8 mouse cellular contexts compared by ENCODE assay signal in genomic region chr14:103844011-103844549, GRCm38 (mm10). TPM values are rescaled to one million over a fixed set of nuclear protein-coding genes. Genes with fewer than 3 reads are reported as not detected.
DNase-seq lines count a peak whose midpoint lies in the region; ATAC-seq and TF ChIP-seq lines count a peak whose summit lies in the region.

Gene Ednrb (minus strand): TSS chr14:103844402.

- H3K4me1 ChIP-seq in intestine, postnatal 0 days (replicated peaks; ENCODE audit: control insufficient read depth, insufficient read depth, low read length) = 0 out of 2 replicates have a peak, but pooled peaks cover 2% of the 10 kb centered on the region
- H3K4me1 ChIP-seq in limb, embryonic 15.5 days = peaks cover 14% of the 10 kb centered on the region
- H3K4me1 ChIP-seq in midbrain, embryonic 14.5 days (ENCODE audit: control insufficient read depth, insufficient read depth, low read length) = peaks cover 18% of the 10 kb centered on the region; the same call in 1 of the 2 replicates
- no peaks in the 10 kb centered on the region for H3K4me1 ChIP-seq in thymus, adult 2 months (replicated peaks; ENCODE audit: control insufficient read depth, insufficient read depth, low read length)

- intact Hi-C loops in gastrocnemius, adult 2 months (cut with DNase I) = loop anchor here (10.0 kb wide), 1 partner anchor 119 kb away; no protein-coding TSS in a partner anchor

- TF ChIP-seq CTCF in gastrocnemius, adult 2 months (IDR thresholded peaks at IDR 0.05) = peak; percentile 9; the same call in 1 of the 2 replicates
- peak; percentile 13; the same call in 1 of the 2 replicates for TF ChIP-seq CTCF in intestine, postnatal 0 days (IDR thresholded peaks at IDR 0.05; ENCODE audit: low read depth)
- no peak for TF ChIP-seq CTCF in thymus, adult 2 months (IDR thresholded peaks at IDR 0.05; ENCODE audit: borderline replicate concordance, control insufficient read depth, extremely low read depth, insufficient read depth, low read length, poor library complexity)

- H3K9ac ChIP-seq in intestine, postnatal 0 days (ENCODE audit: low read depth, low read length) = peak within 1 kb of the TSS; percentile 54
- 0 out of 2 replicates have a peak within 1 kb of the TSS, but pooled peaks have one; percentile 11 for H3K9ac ChIP-seq in limb, embryonic 15.5 days
- H3K9ac ChIP-seq in midbrain, embryonic 14.5 days (replicated peaks; ENCODE audit: low read length) = peak within 1 kb of the TSS; percentile 56

- H3K9me3 ChIP-seq in intestine, postnatal 0 days (ENCODE audit: control insufficient read depth) = no peaks in the 10 kb centered on the region
- no peaks in the 10 kb centered on the region for H3K9me3 ChIP-seq in limb, embryonic 15.5 days
- H3K9me3 ChIP-seq in midbrain, embryonic 14.5 days (ENCODE audit: control insufficient read depth, low read length) = no peaks in the 10 kb centered on the region

- DNase-seq in gastrocnemius, adult 2 months = peak; percentile 30
- DNase-seq in gastrocnemius, adult 8-10 months (ENCODE audit: low spot score in 2 of 2) = no peak
- DNase-seq in brain, adult 2 months (ENCODE audit: low read depth, low spot score) = peak; percentile 8
- peak; percentile 52 to 63 for DNase-seq in heart, adult 18-20 months
- peak; percentile 79 for DNase-seq in midbrain, embryonic 14.5 days
- DNase-seq in thymus, adult 2 months = no peak

- H3K4me3 ChIP-seq in gastrocnemius, adult 2 months = peak within 1 kb of the TSS; percentile 75
- peak within 1 kb of the TSS; percentile 54 for H3K4me3 ChIP-seq in intestine, postnatal 0 days (ENCODE audit: low read depth, low read length)
- peak within 1 kb of the TSS; percentile 45 for H3K4me3 ChIP-seq in limb, embryonic 15.5 days
- peak within 1 kb of the TSS; percentile 54 for H3K4me3 ChIP-seq in midbrain, embryonic 14.5 days (replicated peaks; ENCODE audit: low read depth, low read length)
- no peak within 1 kb of the TSS for H3K4me3 ChIP-seq in thymus, adult 2 months (ENCODE audit: control insufficient read depth, insufficient read depth, low read length)

- H3K4me2 ChIP-seq in intestine, postnatal 0 days (replicated peaks; ENCODE audit: low read depth) = peak within 1 kb of the TSS; percentile 67
- H3K4me2 ChIP-seq in limb, embryonic 15.5 days = peak within 1 kb of the TSS; percentile 91
- peak within 1 kb of the TSS; percentile 80 for H3K4me2 ChIP-seq in midbrain, embryonic 14.5 days (ENCODE audit: low read length)

- peak; percentile 47 for ATAC-seq in intestine, postnatal 0 days
- no peak for ATAC-seq in limb, embryonic 15.5 days (ENCODE audit: insufficient number of reproducible peaks, low FRiP score, low TSS enrichment, low read depth)
- ATAC-seq in midbrain, embryonic 14.5 days (ENCODE audit: low FRiP score, low TSS enrichment) = peak; percentile 76

- peaks cover 9% of the 10 kb centered on the region; the same call in 1 of the 2 replicates for H3K27me3 ChIP-seq in intestine, postnatal 0 days (replicated peaks; ENCODE audit: control insufficient read depth, insufficient read depth, low read length)
- H3K27me3 ChIP-seq in limb, embryonic 15.5 days = peaks cover 31% of the 10 kb centered on the region
- H3K27me3 ChIP-seq in midbrain, embryonic 14.5 days (ENCODE audit: control insufficient read depth, insufficient read depth, low read length) = 0 out of 2 replicates have a peak, but pooled peaks cover 6% of the 10 kb centered on the region
- H3K27me3 ChIP-seq in thymus, adult 2 months (ENCODE audit: control insufficient read depth, insufficient read depth, low read length) = 0 out of 2 replicates have a peak, but pooled peaks cover 3% of the 10 kb centered on the region

- no peaks in the 10 kb centered on the region for H3K36me3 ChIP-seq in intestine, postnatal 0 days (ENCODE audit: control insufficient read depth, insufficient read depth)
- no peaks in the 10 kb centered on the region for H3K36me3 ChIP-seq in limb, embryonic 15.5 days
- no peaks in the 10 kb centered on the region for H3K36me3 ChIP-seq in midbrain, embryonic 14.5 days (ENCODE audit: control insufficient read depth, insufficient read depth, low read length)
- no peaks in the 10 kb centered on the region for H3K36me3 ChIP-seq in thymus, adult 2 months (ENCODE audit: control insufficient read depth, insufficient read depth, low read length)

- WGBS in intestine, postnatal 0 days = 6% methylated on average over 24 of the region's 24 CpGs
- WGBS in limb, embryonic 15.5 days = 2% methylated on average over 24 of the region's 24 CpGs
- under 1% methylated on average over 24 of the region's 24 CpGs for WGBS in midbrain, embryonic 14.5 days
- 9% methylated on average over 24 of the region's 24 CpGs for WGBS in thymus, adult 2 months

- no peak for TF ChIP-seq POLR2A in thymus, adult 2 months (IDR thresholded peaks at IDR 0.05; ENCODE audit: control insufficient read depth, extremely low read depth, insufficient read depth, low read length, poor library complexity)

- peak within 1 kb of the TSS; percentile 86 for H3K27ac ChIP-seq in gastrocnemius, adult 2 months
- H3K27ac ChIP-seq in intestine, postnatal 0 days (ENCODE audit: low read depth, low read length) = peak within 1 kb of the TSS; percentile 64
- H3K27ac ChIP-seq in limb, embryonic 15.5 days = no peak within 1 kb of the TSS
- H3K27ac ChIP-seq in midbrain, embryonic 14.5 days (replicated peaks; ENCODE audit: low read depth, low read length) = peak within 1 kb of the TSS; percentile 53
- H3K27ac ChIP-seq in thymus, adult 2 months (ENCODE audit: control insufficient read depth, insufficient read depth, low read length) = no peak within 1 kb of the TSS

RNA-seq across cellular contexts. Expression of gene Ednrb, which starts in this region (rescaled TPM):
- total RNA-seq in gastrocnemius, adult 2 months (2021) = 10 to 100 TPM in 1 of 2 experiments, 1 to 10 TPM in 1; 5.8 to 10.5 TPM
- total RNA-seq in gastrocnemius, adult 8-10 months (2022) = 1 to 10 TPM; 4.0 to 6.4 (median 5.2) TPM
- 10 to 100 TPM; 14.2 to 17.4 TPM for total RNA-seq in heart, adult 18-20 months (2021)
- 70.5 and 74.2 TPM in 2 replicates for polyA plus RNA-seq in intestine, postnatal 0 days (2015; fragmentation: Nextera tagmentation; extraction: Ambion mirVana)
- polyA plus RNA-seq in limb, embryonic 15.5 days (2015; fragmentation: Nextera tagmentation; extraction: Ambion mirVana) = 21.6 and 28.1 TPM in 2 replicates
- 111 and 125 TPM in 2 replicates for polyA plus RNA-seq in midbrain, embryonic 14.5 days (2014; fragmentation: Nextera tagmentation; extraction: Ambion mirVana)
- polyA plus RNA-seq in thymus, adult 2 months (2012; rRNA removed) = 0.82 and 1.0 TPM in 2 replicates

Comparison
In these comparisons a context has a peak if more than half of its experiments do, and no peak if none do; other contexts are left out.
1. RNA of gene Ednrb (polyA plus RNA-seq): 111 to 125 TPM in midbrain, embryonic 14.5 days, 70.5 to 74.2 TPM in intestine, postnatal 0 days and 21.6 to 28.1 TPM in limb, embryonic 15.5 days; 0.82 to 1.0 TPM in thymus, adult 2 months; every median in the first group is over 10 times any median in the second.
2. DNase-seq: peak in gastrocnemius, adult 2 months (single experiment), brain, adult 2 months (single experiment), heart, adult 18-20 months (2 of 2) and midbrain, embryonic 14.5 days (single experiment); none in gastrocnemius, adult 8-10 months (0 of 2) and thymus, adult 2 months (single experiment).
3. H3K27ac ChIP-seq: peak in gastrocnemius, adult 2 months (single experiment), intestine, postnatal 0 days (single experiment) and midbrain, embryonic 14.5 days (single experiment); none in limb, embryonic 15.5 days (single experiment) and thymus, adult 2 months (single experiment).
4. Peak in every context shown above with its lines, with median percentiles within 50 percentile points of each other: H3K4me2 ChIP-seq and H3K9ac ChIP-seq.